In the genomic region with DNA sequence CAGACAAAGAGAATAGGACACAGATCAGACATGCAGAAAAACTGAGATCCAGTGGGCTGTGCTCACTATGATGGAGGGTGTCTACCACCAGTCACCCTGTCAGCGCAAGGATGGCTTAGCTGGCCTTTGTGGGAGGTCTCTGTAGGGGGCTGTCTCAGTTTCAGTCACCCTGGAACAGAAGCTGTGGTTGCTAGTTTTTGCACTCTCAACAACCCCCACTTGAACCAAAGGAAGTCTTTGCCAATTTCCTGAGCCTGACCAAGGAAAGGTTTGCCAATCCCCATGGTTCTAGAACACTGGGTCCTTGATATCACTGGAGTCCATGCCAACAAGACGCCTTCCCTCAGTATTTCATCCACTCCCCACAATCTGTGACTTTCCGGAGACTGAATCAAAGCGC, we compare ENCODE assay signal across 32 mouse cellular contexts. TPM values are rescaled to one million over a fixed set of nuclear protein-coding genes. Genes with fewer than 3 reads are reported as not detected.
DNase-seq lines count a peak whose midpoint lies in the region; ATAC-seq and TF ChIP-seq lines count a peak whose summit lies in the region.
"Had no signal": no experiment of that assay in that cellular context is flagged by ENCODE, and none has a peak within 500 bp of the region (broad histone marks: within the 10 kb centered on the region; RNA-seq: fewer than 3 reads in every experiment).

No protein-coding gene starts in this region.

- peak overlapping the region; percentile 14; the same call in 1 of the 2 replicates for H3K27ac ChIP-seq in midbrain, postnatal 0 days (ENCODE audit: low read depth, low read length)
- no peak overlapping the region for H3K27ac ChIP-seq in midbrain, embryonic 16.5 days (ENCODE audit: low read length)
- 0 out of 2 replicates have a peak overlapping the region, but pooled peaks have one; percentile 43 for H3K27ac ChIP-seq in bone marrow, adult 2 months (ENCODE audit: control insufficient read depth, insufficient read depth, low read depth, low read length, poor library complexity)
- H3K27ac ChIP-seq: embryonic facial prominence, embryonic 13.5 days; embryonic facial prominence, embryonic 15.5 days; forebrain, embryonic 12.5 days had no signal

- H3K4me3 ChIP-seq in midbrain, postnatal 0 days (ENCODE audit: low read depth, low read length): no peak overlapping the region
- no peak overlapping the region for H3K4me3 ChIP-seq in midbrain, embryonic 16.5 days (ENCODE audit: low read depth, low read length)
- H3K4me3 ChIP-seq in bone marrow, adult 2 months (replicated peaks; ENCODE audit: control insufficient read depth, low read depth, low read length): no peak overlapping the region
- H3K4me3 ChIP-seq: embryonic facial prominence, embryonic 13.5 days; embryonic facial prominence, embryonic 15.5 days; erythroblast, embryonic 14.5 days; forebrain, embryonic 10.5 days; forebrain, embryonic 12.5 days had no signal

- no peak for TF ChIP-seq CTCF in midbrain, postnatal 0 days (IDR thresholded peaks at IDR 0.05)
- no peak for TF ChIP-seq CTCF in bone marrow, adult 2 months (IDR thresholded peaks at IDR 0.05; ENCODE audit: control insufficient read depth, insufficient read depth, low read length)

- peaks cover 3% of the 10 kb centered on the region; the same call in 1 of the 2 replicates for H3K4me1 ChIP-seq in midbrain, postnatal 0 days (ENCODE audit: insufficient read depth, low read length)
- peaks cover 15% of the 10 kb centered on the region for H3K4me1 ChIP-seq in midbrain, embryonic 16.5 days (ENCODE audit: control insufficient read depth, insufficient read depth, low read length)
- H3K4me1 ChIP-seq in bone marrow, adult 2 months (ENCODE audit: control insufficient read depth, insufficient read depth, low read length): peaks cover 4% of the 10 kb centered on the region

- no peaks in the 10 kb centered on the region for H3K36me3 ChIP-seq in midbrain, postnatal 0 days (ENCODE audit: insufficient read depth, low read length)
- no peaks in the 10 kb centered on the region for H3K36me3 ChIP-seq in midbrain, embryonic 16.5 days (ENCODE audit: control insufficient read depth, insufficient read depth, low read length)
- H3K36me3 ChIP-seq: embryonic facial prominence, embryonic 13.5 days; embryonic facial prominence, embryonic 15.5 days; forebrain, embryonic 10.5 days; forebrain, embryonic 12.5 days; G1E had no signal

- no peak overlapping the region for H3K4me2 ChIP-seq in midbrain, postnatal 0 days (ENCODE audit: low read depth, low read length, poor library complexity, severe bottlenecking)
- no peak overlapping the region for H3K4me2 ChIP-seq in midbrain, embryonic 16.5 days (ENCODE audit: low read length)
- H3K4me2 ChIP-seq: embryonic facial prominence, embryonic 13.5 days; embryonic facial prominence, embryonic 15.5 days; forebrain, embryonic 12.5 days had no signal

- H3K27me3 ChIP-seq in midbrain, postnatal 0 days (ENCODE audit: insufficient read depth, low read length): no peaks in the 10 kb centered on the region
- no peaks in the 10 kb centered on the region for H3K27me3 ChIP-seq in midbrain, embryonic 16.5 days (ENCODE audit: control insufficient read depth, insufficient read depth, low read depth, low read length)
- H3K27me3 ChIP-seq: Patski had no signal

- 87% methylated on average over 4 of the region's 4 CpGs for WGBS in midbrain, postnatal 0 days
- 85% methylated on average over 4 of the region's 4 CpGs for WGBS in midbrain, embryonic 16.5 days
- 48% methylated on average over 4 of the region's 4 CpGs for WGBS in bone marrow, adult 2 months

- intact Hi-C loops in left cerebral cortex, postnatal 36 days (cut with DNase I): no loop called here

- no peak for DNase-seq in midbrain, postnatal 0 days (ENCODE audit: low spot score)
- no peak for DNase-seq in adrenal gland, adult 18-20 months (ENCODE audit: low spot score in 2 of 2)
- DNase-seq in left cerebral cortex, postnatal 36 days (ENCODE audit: low spot score in 2 of 2): no peak
- no peak for DNase-seq in thymus, postnatal 4 days
- DNase-seq: adrenal gland, adult 2 months; adrenal gland, postnatal 10 days; adrenal gland, postnatal 25 days; B cell, adult 2 months; cerebellum, adult 11-12 months; cerebellum, adult 2 months; cerebellum, adult 9-10 months; cerebellum, postnatal 10 days; cerebellum, postnatal 25 days; embryo, embryonic 11 days had no signal

- H3K9me3 ChIP-seq in midbrain, postnatal 0 days (ENCODE audit: low read length): no peaks in the 10 kb centered on the region
- no peaks in the 10 kb centered on the region for H3K9me3 ChIP-seq in midbrain, embryonic 16.5 days (replicated peaks; ENCODE audit: control insufficient read depth, low read length, poor library complexity, severe bottlenecking)
- H3K9me3 ChIP-seq: embryonic facial prominence, embryonic 13.5 days; embryonic facial prominence, embryonic 15.5 days; forebrain, embryonic 10.5 days; forebrain, embryonic 12.5 days; G1E had no signal

- TF ChIP-seq POLR2A in bone marrow, adult 2 months (IDR thresholded peaks at IDR 0.05; ENCODE audit: borderline replicate concordance, control insufficient read depth, low read depth, low read length): no peak

- ATAC-seq in midbrain, postnatal 0 days (ENCODE audit: low FRiP score): no peak
- no peak for ATAC-seq in midbrain, embryonic 16.5 days
- ATAC-seq in granulocyte monocyte progenitor cell, adult 5-6 weeks (replicated peaks; ENCODE audit: poor library complexity, severe bottlenecking): peak; percentile 92
- peak; percentile 82 for ATAC-seq in megakaryocyte progenitor cell, adult 5-6 weeks (replicated peaks; ENCODE audit: poor library complexity)
- ATAC-seq: activated CD4-positive, CD25-positive, alpha-beta regulatory T cell, adult 4 months; CD4-positive, CD25-positive, alpha-beta regulatory T cell, adult 4 months; forebrain, embryonic 14.5 days; Patski had no signal

- no peak overlapping the region for H3K9ac ChIP-seq in midbrain, postnatal 0 days (replicated peaks; ENCODE audit: low read length, poor library complexity, severe bottlenecking)
- no peak overlapping the region for H3K9ac ChIP-seq in midbrain, embryonic 16.5 days (ENCODE audit: low read depth, low read length)
- H3K9ac ChIP-seq: embryonic facial prominence, embryonic 13.5 days; embryonic facial prominence, embryonic 15.5 days; forebrain, embryonic 12.5 days had no signal

RNA-seq across cellular contexts. Expression of a gene that starts 47.6 kb away (rescaled TPM):
- not detected in 2 replicates for total RNA-seq in midbrain, postnatal 0 days (2014; rRNA removed)
- not detected in 2 replicates for polyA plus RNA-seq in midbrain, postnatal 0 days (2015; fragmentation: Nextera tagmentation; extraction: Ambion mirVana)
- polyA plus RNA-seq in midbrain, embryonic 16.5 days (2015; fragmentation: Nextera tagmentation; extraction: Ambion mirVana): not detected in 2 replicates
- not detected in 2 replicates for polyA plus RNA-seq in bone marrow, adult 2 months (2011; ENCODE audit: insufficient read depth, insufficient read length, low replicate concordance, missing spikeins)
- not detected in 2 replicates for total RNA-seq in granulocyte monocyte progenitor cell, adult 5-6 weeks (2014; fragmentation: Nextera tagmentation)
- total RNA-seq in granulocyte monocyte progenitor cell, adult 5-6 weeks (2017): not detected in 2 replicates
- not detected in 2 replicates for total RNA-seq in megakaryocyte progenitor cell, adult 5-6 weeks (2015)
- not detected in 2 replicates for total RNA-seq in megakaryocyte progenitor cell, adult 5-6 weeks (2017)
- total RNA-seq in adrenal gland, adult 18-20 months (2021): not detected
- not detected for total RNA-seq in left cerebral cortex, postnatal 36 days (2021)
- total RNA-seq: adrenal gland, adult 2 months; adrenal gland, postnatal 10 days; adrenal gland, postnatal 25 days; adrenal gland, postnatal 4 days; CH12.LX had no signal
- polyA plus RNA-seq: activated CD4-positive, CD25-positive, alpha-beta regulatory T cell, adult 4 months; adrenal gland, adult 2 months; CD4-positive, CD25-positive, alpha-beta regulatory T cell, adult 4 months; cerebellum, adult 2 months; embryonic facial prominence, embryonic 11.5 days; embryonic facial prominence, embryonic 13.5 days; embryonic facial prominence, embryonic 15.5 days; erythroblast, embryonic 14.5 days; forebrain, embryonic 10.5 days; forebrain, embryonic 12.5 days; forebrain, embryonic 14.5 days; forebrain, embryonic 16.5 days; G1E; Patski had no signal

Comparison
In these comparisons a context has a peak if more than half of its experiments do, and no peak if none do; other contexts are left out.
1. ATAC-seq: peak in granulocyte monocyte progenitor cell, adult 5-6 weeks (single experiment) and megakaryocyte progenitor cell, adult 5-6 weeks (single experiment); none in midbrain, postnatal 0 days (single experiment) and midbrain, embryonic 16.5 days (single experiment).